Mouse (Mus musculus) heart, postnatal 0 days (tissue): Measurements from ENCODE around the gene Nectin1.

ENCODE experiments used
- CTCF ChIP-seq: IDR thresholded peaks from 2 replicates; pipeline ENCODE4 v1.5.1; 2016; ENCODE audit warnings: antibody characterized with exemption, control low read depth, low read depth
- EP300 ChIP-seq: IDR thresholded peaks from 2 replicates; pipeline ENCODE4 v1.6.1; 2016; ENCODE audit warnings: antibody characterized with exemption, low read depth

- no peak for TF ChIP-seq CTCF
- TF ChIP-seq EP300: no peak
Measured at GRCm38 (mm10) chr9:43736046-43736730, 7.6 kb upstream of the Nectin1 start.
